ENCODE assay signal across 10 mouse cellular contexts in genomic region chr5:43894113-43894512, GRCm38 (mm10). TPM values are rescaled to one million over a fixed set of nuclear protein-coding genes. Genes with fewer than 3 reads are reported as not detected.
DNase-seq lines count a peak whose midpoint lies in the region; ATAC-seq and TF ChIP-seq lines count a peak whose summit lies in the region.
"Had no signal": no experiment of that assay in that cellular context is flagged by ENCODE, and none has a peak within 500 bp of the region (broad histone marks: within the 10 kb centered on the region; RNA-seq: fewer than 3 reads in every experiment).

No protein-coding gene starts in this region.

- no peaks in the 10 kb centered on the region for H3K4me1 ChIP-seq in hindbrain, embryonic 14.5 days (replicated peaks; ENCODE audit: control insufficient read depth, insufficient read depth, low read length)
- H3K4me1 ChIP-seq in hindbrain, embryonic 12.5 days: no peaks in the 10 kb centered on the region
- no peaks in the 10 kb centered on the region for H3K4me1 ChIP-seq in forebrain, embryonic 12.5 days
- H3K4me1 ChIP-seq: lung, embryonic 15.5 days had no signal

- H3K36me3 ChIP-seq in hindbrain, embryonic 14.5 days (replicated peaks; ENCODE audit: control insufficient read depth, insufficient read depth): no peaks in the 10 kb centered on the region
- no peaks in the 10 kb centered on the region for H3K36me3 ChIP-seq in hindbrain, embryonic 12.5 days
- no peaks in the 10 kb centered on the region for H3K36me3 ChIP-seq in forebrain, embryonic 12.5 days (replicated peaks)
- H3K36me3 ChIP-seq: embryonic facial prominence, embryonic 12.5 days; lung, embryonic 15.5 days had no signal

- no peak overlapping the region for H3K4me2 ChIP-seq in hindbrain, embryonic 14.5 days (replicated peaks)
- H3K4me2 ChIP-seq in hindbrain, embryonic 12.5 days (replicated peaks): no peak overlapping the region
- H3K4me2 ChIP-seq in forebrain, embryonic 12.5 days: no peak overlapping the region
- H3K4me2 ChIP-seq: embryonic facial prominence, embryonic 12.5 days; lung, embryonic 15.5 days had no signal

- 84% methylated on average over 2 of the region's 2 CpGs for WGBS in hindbrain, embryonic 14.5 days
- 79% methylated on average over 2 of the region's 2 CpGs for WGBS in hindbrain, embryonic 12.5 days
- 73% methylated on average over 2 of the region's 2 CpGs for WGBS in forebrain, embryonic 12.5 days

- H3K9ac ChIP-seq in hindbrain, embryonic 14.5 days: no peak overlapping the region
- H3K9ac ChIP-seq in hindbrain, embryonic 12.5 days: no peak overlapping the region
- H3K9ac ChIP-seq in forebrain, embryonic 12.5 days: no peak overlapping the region
- H3K9ac ChIP-seq: embryonic facial prominence, embryonic 12.5 days; lung, embryonic 15.5 days had no signal

- ATAC-seq in hindbrain, embryonic 14.5 days (ENCODE audit: low FRiP score): no peak
- ATAC-seq in hindbrain, embryonic 12.5 days (ENCODE audit: low FRiP score): no peak
- ATAC-seq in neutrophil, adult 5-6 weeks (ENCODE audit: extremely low read depth, insufficient number of reproducible peaks, low FRiP score, poor library complexity, severe bottlenecking): peak; percentile 81
- no peak for ATAC-seq in forebrain, embryonic 12.5 days (ENCODE audit: low FRiP score)

- peak; percentile 48 for DNase-seq in hindbrain, embryonic 14.5 days (ENCODE audit: low spot score)
- peak; percentile 21 to 48 for DNase-seq in CD8-positive naive resting alpha-beta T cell, adult 2 months (ENCODE audit: low read depth in 2 of 2, low spot score in 2 of 2)
- peak; percentile 64 for DNase-seq in adrenal gland, adult 8-10 months
- peak; percentile 22 for DNase-seq in gonadal fat pad, adult 2 months (ENCODE audit: low read depth)
- DNase-seq in layer of hippocampus, adult 2 months (ENCODE audit: low spot score in 2 of 2): peak; percentile 26 to 47

- H3K9me3 ChIP-seq in hindbrain, embryonic 14.5 days (ENCODE audit: control insufficient read depth, low read length): no peaks in the 10 kb centered on the region
- H3K9me3 ChIP-seq in hindbrain, embryonic 12.5 days (replicated peaks): no peaks in the 10 kb centered on the region
- no peaks in the 10 kb centered on the region for H3K9me3 ChIP-seq in forebrain, embryonic 12.5 days
- H3K9me3 ChIP-seq: embryonic facial prominence, embryonic 12.5 days; lung, embryonic 15.5 days had no signal

- no peak overlapping the region for H3K27ac ChIP-seq in hindbrain, embryonic 14.5 days
- no peak overlapping the region for H3K27ac ChIP-seq in hindbrain, embryonic 12.5 days
- no peak overlapping the region for H3K27ac ChIP-seq in layer of hippocampus, adult 2 months
- no peak overlapping the region for H3K27ac ChIP-seq in forebrain, embryonic 12.5 days
- H3K27ac ChIP-seq: embryonic facial prominence, embryonic 12.5 days; lung, embryonic 15.5 days had no signal

- H3K4me3 ChIP-seq in hindbrain, embryonic 14.5 days (replicated peaks; ENCODE audit: low read length): no peak overlapping the region
- no peak overlapping the region for H3K4me3 ChIP-seq in hindbrain, embryonic 12.5 days
- H3K4me3 ChIP-seq in layer of hippocampus, adult 2 months: no peak overlapping the region
- H3K4me3 ChIP-seq in forebrain, embryonic 12.5 days (replicated peaks): no peak overlapping the region
- H3K4me3 ChIP-seq: embryonic facial prominence, embryonic 12.5 days; lung, embryonic 15.5 days had no signal

- H3K27me3 ChIP-seq in hindbrain, embryonic 14.5 days (ENCODE audit: control insufficient read depth, insufficient read depth, low read length): no peaks in the 10 kb centered on the region
- no peaks in the 10 kb centered on the region for H3K27me3 ChIP-seq in hindbrain, embryonic 12.5 days
- no peaks in the 10 kb centered on the region for H3K27me3 ChIP-seq in forebrain, embryonic 12.5 days
- H3K27me3 ChIP-seq: embryonic facial prominence, embryonic 12.5 days; lung, embryonic 15.5 days had no signal

- TF ChIP-seq CTCF in layer of hippocampus, adult 2 months (conservative IDR thresholded peaks at IDR 0.05): peak; percentile 80

RNA-seq across cellular contexts. Expression of gene Gm7879, which starts 18.8 kb away (rescaled TPM):
- polyA plus RNA-seq in hindbrain, embryonic 14.5 days (2014; fragmentation: Nextera tagmentation; extraction: Ambion mirVana): 0.70 TPM in 1 of 2 replicates, not detected in the other
- not detected in 2 replicates for polyA plus RNA-seq in hindbrain, embryonic 12.5 days (2016; fragmentation: Nextera tagmentation; extraction: Ambion mirVana)
- 10 to 100 TPM; 14.7 to 17.1 (median 15.1) TPM for total RNA-seq in adrenal gland, adult 8-10 months (2022)
- polyA plus RNA-seq in gonadal fat pad, adult 2 months (2012; rRNA removed): 0.72 and 0.93 TPM in 2 replicates
- 10 to 100 TPM in 1 of 2 experiments, 1 to 10 TPM in 1; 8.2 to 10.1 TPM for total RNA-seq in layer of hippocampus, adult 2 months (2021)
- total RNA-seq in neutrophil, adult 5-6 weeks (2017): 2.6 and 3.2 TPM in 2 replicates
- 1.3 TPM in 1 of 2 replicates, not detected in the other for polyA plus RNA-seq in forebrain, embryonic 12.5 days (2016; fragmentation: Nextera tagmentation; extraction: Ambion mirVana)
- polyA plus RNA-seq: lung, embryonic 15.5 days had no signal

RNA-seq across cellular contexts. Expression of gene Cd38, which starts 25.8 kb away (rescaled TPM):
- polyA plus RNA-seq in hindbrain, embryonic 14.5 days (2014; fragmentation: Nextera tagmentation; extraction: Ambion mirVana): 3.3 and 5.2 TPM in 2 replicates
- polyA plus RNA-seq in hindbrain, embryonic 12.5 days (2016; fragmentation: Nextera tagmentation; extraction: Ambion mirVana): 5.1 and 5.9 TPM in 2 replicates
- 10 to 100 TPM; 10.0 to 18.3 (median 12.8) TPM for total RNA-seq in adrenal gland, adult 8-10 months (2022)
- 6.9 and 9.1 TPM in 2 replicates for polyA plus RNA-seq in gonadal fat pad, adult 2 months (2012; rRNA removed)
- total RNA-seq in layer of hippocampus, adult 2 months (2021): 1 to 10 TPM; 6.4 to 6.6 TPM
- total RNA-seq in neutrophil, adult 5-6 weeks (2017): 71.3 and 74.3 TPM in 2 replicates
- 3.5 and 3.7 TPM in 2 replicates for polyA plus RNA-seq in forebrain, embryonic 12.5 days (2016; fragmentation: Nextera tagmentation; extraction: Ambion mirVana)
